Mouse (Mus musculus): ENCODE results near the gene Nusap1. TPM values are rescaled to one million over a fixed set of nuclear protein-coding genes. Genes with fewer than 3 reads are reported as not detected.

The Nusap1 gene
- polyA plus RNA-seq, 1 experiment, result 6.5 TPM

GRCm38 (mm10) chr2:119699962-119700361 is 81.9 kb downstream of the Nusap1 start:
- Histone ChIP-seq H3K79me2 (ENCODE audit: control insufficient read depth, insufficient read depth) (peaks cover 36% of the 10 kb centered on the region), H3K79me3 (ENCODE audit: low read depth) (peaks cover 13% of the 10 kb centered on the region), H3ac (ENCODE audit: control insufficient read depth, insufficient read length, low read depth) (no peak overlapping the region), H3K36me3 (ENCODE audit: control insufficient read depth, insufficient read depth) (peaks cover 12% of the 10 kb centered on the region), H3K4me3 (ENCODE audit: insufficient read depth, poor library complexity, severe bottlenecking) (no peak overlapping the region), H3K27me3 (ENCODE audit: control insufficient read depth, insufficient read depth, insufficient read length) (no peaks in the 10 kb centered on the region)
- TF ChIP-seq FOSL1 (IDR thresholded peaks at IDR 0.05; ENCODE audit: insufficient read depth, low read length, poor library complexity, severe bottlenecking), result no peak
- no peak for TF ChIP-seq CTCF (IDR thresholded peaks at IDR 0.05; ENCODE audit: control insufficient read depth, insufficient read depth, insufficient read length)
- TF ChIP-seq MYOD1 (IDR thresholded peaks at IDR 0.05; ENCODE audit: control insufficient read depth, insufficient read length, low read depth), result no peak
- TF ChIP-seq MYOG (IDR thresholded peaks at IDR 0.05; ENCODE audit: control insufficient read depth, extremely low read depth, insufficient read length), result no peak
- TF ChIP-seq CEBPB (IDR thresholded peaks at IDR 0.05; ENCODE audit: low read depth), result no peak
- no peak for TF ChIP-seq MAX (IDR thresholded peaks at IDR 0.05)
- TF ChIP-seq USF1 (IDR thresholded peaks at IDR 0.05; ENCODE audit: low read depth), result no peak

Other genes starting within 250 kb of the Nusap1 start
- gene Ino80, start 140.6 kb upstream of the Nusap1 start, polyA plus RNA-seq (2012; fragmentation: generic; extraction: Trizol), result 5.7 TPM
- 0.05 TPM for gene Exd1, start 70.7 kb upstream of the Nusap1 start, polyA plus RNA-seq (2012; fragmentation: generic; extraction: Trizol)
- gene Chp1, start 70.6 kb upstream of the Nusap1 start, polyA plus RNA-seq (2012; fragmentation: generic; extraction: Trizol), result 51.9 TPM
- 9.0 TPM for gene Oip5, start 171 bp downstream of the Nusap1 start, polyA plus RNA-seq (2012; fragmentation: generic; extraction: Trizol)
- 13.2 TPM for gene Ndufaf1, start 44.5 kb downstream of the Nusap1 start, polyA plus RNA-seq (2012; fragmentation: generic; extraction: Trizol)
- 9.5 TPM for gene Rtf1, start 56.8 kb downstream of the Nusap1 start, polyA plus RNA-seq (2012; fragmentation: generic; extraction: Trizol)
- 0.21 TPM for gene Itpka, start 124.0 kb downstream of the Nusap1 start, polyA plus RNA-seq (2012; fragmentation: generic; extraction: Trizol)
- gene Ltk, start 142.1 kb downstream of the Nusap1 start, polyA plus RNA-seq (2012; fragmentation: generic; extraction: Trizol), result 0.01 TPM
- gene Rpap1, start 169.2 kb downstream of the Nusap1 start, polyA plus RNA-seq (2012; fragmentation: generic; extraction: Trizol), result 14.2 TPM
- 9.3 TPM for gene Tyro3, start 179.4 kb downstream of the Nusap1 start, polyA plus RNA-seq (2012; fragmentation: generic; extraction: Trizol)